Mouse (Mus musculus) E14TG2a.4 (cell line): Measurements from ENCODE around the gene Tmem245.
A peak's percentile ranks its signal among the peaks of the same experiment; 100 is the strongest.

Experiments used
- H3K27me3 ChIP-seq: 2 replicates; pipeline ENCODE4 v1.6.1; 2014; ENCODE audit warnings: low read length, control low read depth; ENCODE audit not compliant: insufficient read depth
- H3K36me3 ChIP-seq: 2 replicates; pipeline ENCODE4 v1.6.1; 2014; ENCODE audit warnings: low read length, control low read depth; ENCODE audit not compliant: insufficient read depth
- H3K4me1 ChIP-seq: replicated peaks from 2 replicates; pipeline ENCODE4 v1.6.1; 2014; ENCODE audit warnings: low read depth, low read length, control low read depth
- H3K4me3 ChIP-seq: replicated peaks from 2 replicates; pipeline ENCODE4 v1.5.1; 2014; ENCODE audit warnings: mild to moderate bottlenecking, low read length
- H3K9me3 ChIP-seq: 2 replicates; pipeline ENCODE4 v1.6.1; 2014; ENCODE audit warnings: low read length, control low read depth
- CTCF ChIP-seq: conservative IDR thresholded peaks from 2 replicates; pipeline ENCODE4 v1.5.1; 2014; ENCODE audit warnings: low read length
- NANOG ChIP-seq: IDR thresholded peaks from 2 replicates; pipeline ENCODE4 v1.6.1; 2014; ENCODE audit warnings: borderline replicate concordance, low read length, mixed read lengths
- POU5F1 ChIP-seq: IDR thresholded peaks from 2 replicates; pipeline ENCODE4 v1.6.1; 2014; ENCODE audit warnings: low read length, borderline replicate concordance

Gene Tmem245

DNA sequence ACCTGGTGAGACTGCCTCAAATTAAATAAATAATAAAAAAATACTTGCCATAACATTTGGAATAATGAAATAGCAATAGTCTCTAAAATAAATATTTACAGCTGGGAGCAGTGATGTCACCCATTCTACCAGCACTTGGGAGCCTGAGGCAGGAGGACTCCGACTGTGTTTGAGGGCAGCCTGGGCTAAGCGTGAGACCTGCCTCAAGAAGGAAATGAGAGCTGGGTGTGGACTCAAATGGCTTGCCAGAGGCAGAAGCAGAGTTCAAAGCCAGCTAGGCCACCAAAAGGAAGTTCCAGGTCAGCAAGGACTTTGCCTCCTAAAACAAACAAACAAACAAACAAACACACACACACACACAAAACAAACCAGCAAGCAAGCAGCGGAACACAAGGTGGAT, 99.8 kb downstream of the Tmem245 start:
- Histone ChIP-seq H3K27me3 (no peaks in the 10 kb centered on the region), H3K9me3 (no peaks in the 10 kb centered on the region), H3K4me1 (peaks cover 73% of the 10 kb centered on the region), H3K4me3 (no peak overlapping the region), H3K36me3 (peaks cover 25% of the 10 kb centered on the region)
- TF ChIP-seq CTCF (no peak), NANOG (no peak), POU5F1 (no peak)

DNA sequence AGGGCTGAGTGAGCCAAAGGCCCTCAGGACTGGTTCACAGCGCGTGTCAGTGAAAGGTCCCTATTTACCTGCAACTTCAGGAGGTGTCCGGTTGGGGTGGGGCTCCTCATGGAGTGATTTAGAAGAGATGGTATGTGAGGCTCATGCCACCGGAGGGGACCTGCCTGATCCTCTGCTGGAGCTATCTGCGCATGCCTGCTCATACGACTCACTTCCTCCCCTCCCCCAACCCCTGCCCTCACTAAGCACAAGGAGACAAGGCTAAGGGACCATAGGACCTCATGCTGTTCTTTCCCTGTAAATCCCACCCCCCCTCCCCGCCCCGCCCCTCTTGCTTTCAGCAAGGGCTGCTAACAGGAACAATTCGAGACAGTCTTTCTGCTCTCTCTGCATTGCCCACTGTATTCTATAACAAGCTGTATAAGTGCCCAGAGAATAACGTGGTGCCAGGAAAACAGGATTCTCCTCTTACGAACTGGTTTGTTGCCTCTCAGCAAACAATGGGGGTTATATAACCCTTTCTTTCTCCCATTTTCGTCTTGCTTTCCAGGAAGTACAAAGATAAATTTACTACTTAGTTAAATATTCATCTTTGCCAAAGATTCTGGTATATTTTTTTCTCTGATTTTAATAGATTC, 101.2 kb downstream of the Tmem245 start:
- no peaks in the 10 kb centered on the region for H3K9me3 ChIP-seq
- H3K27me3 ChIP-seq = no peaks in the 10 kb centered on the region
- peaks cover 66% of the 10 kb centered on the region for H3K4me1 ChIP-seq
- TF ChIP-seq CTCF = no peak
- no peak for TF ChIP-seq POU5F1
- no peak for TF ChIP-seq NANOG
- H3K36me3 ChIP-seq = peaks cover 39% of the 10 kb centered on the region
- H3K4me3 ChIP-seq = peak overlapping the region; percentile 82

DNA sequence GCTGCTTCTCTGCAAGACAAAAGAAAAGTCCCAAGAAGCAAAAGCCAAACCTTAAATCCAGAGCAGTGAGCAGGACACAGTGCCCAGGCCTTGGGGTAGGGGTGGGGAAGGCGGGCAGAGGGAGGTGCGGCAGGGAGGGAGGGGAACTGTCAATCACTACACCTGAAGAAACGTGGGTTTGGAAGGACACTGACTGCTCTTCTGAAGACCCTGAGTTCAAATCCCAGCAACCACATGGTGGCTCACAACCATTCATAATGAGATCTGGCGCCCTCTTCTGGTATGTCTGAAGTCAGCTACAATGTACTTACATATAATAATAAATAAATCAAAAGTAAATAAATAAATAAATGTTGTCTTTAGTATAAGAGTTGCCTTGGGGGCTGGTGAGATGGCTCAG, 102.3 kb downstream of the Tmem245 start:
- Histone ChIP-seq H3K4me1 (peaks cover 57% of the 10 kb centered on the region), H3K9me3 (no peaks in the 10 kb centered on the region), H3K27me3 (no peaks in the 10 kb centered on the region), H3K4me3 (peak overlapping the region; percentile 82), H3K36me3 (peaks cover 50% of the 10 kb centered on the region)
- no peak for TF ChIP-seq NANOG
- 0 out of 2 replicates have a peak, but pooled peaks have one; percentile 21 for TF ChIP-seq CTCF

DNA sequence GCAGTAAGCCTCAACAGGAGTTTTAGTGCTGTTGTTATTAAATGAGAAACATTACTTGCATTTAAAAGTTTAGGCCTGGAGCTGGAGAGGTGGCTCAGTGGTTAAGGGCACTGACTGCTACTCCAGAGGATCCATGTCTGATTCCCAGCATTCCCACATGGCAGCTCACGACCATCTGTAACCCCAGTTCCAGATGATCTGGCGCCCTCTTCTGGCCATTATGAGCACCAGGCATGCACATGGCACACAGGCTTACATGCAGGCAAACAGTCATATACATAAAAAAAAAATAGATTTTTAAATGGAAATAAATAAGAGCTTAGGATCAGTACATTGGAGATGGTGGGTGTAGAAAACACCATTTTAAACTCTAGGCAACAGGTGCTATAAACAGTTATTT, 103.3 kb downstream of the Tmem245 start:
- TF ChIP-seq NANOG (no peak), CTCF (peak; percentile 69)
- Histone ChIP-seq H3K4me1 (peaks cover 49% of the 10 kb centered on the region), H3K4me3 (peak overlapping the region; percentile 82; the same call in 1 of the 2 replicates), H3K9me3 (no peaks in the 10 kb centered on the region), H3K27me3 (no peaks in the 10 kb centered on the region), H3K36me3 (peaks cover 57% of the 10 kb centered on the region)

DNA sequence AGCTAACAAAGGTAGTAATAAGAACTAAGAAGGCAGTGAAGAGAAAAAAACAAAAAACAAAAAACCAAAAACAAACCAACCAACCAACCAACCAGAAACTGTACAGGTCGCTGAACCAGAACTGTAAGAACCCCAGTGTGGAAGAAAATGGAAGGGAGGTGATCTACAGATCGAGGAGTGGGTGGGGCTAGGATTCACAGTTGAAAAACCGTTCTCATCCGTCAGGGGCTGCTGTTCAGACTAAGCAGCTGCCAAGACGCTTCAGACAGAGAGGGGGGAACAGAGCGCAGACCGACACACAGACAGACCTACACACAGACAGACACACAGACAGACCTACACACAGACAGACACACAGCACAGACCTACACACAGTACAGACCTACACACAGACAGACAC, 104.7 kb downstream of the Tmem245 start:
- peaks cover 72% of the 10 kb centered on the region for H3K36me3 ChIP-seq
- H3K9me3 ChIP-seq = no peaks in the 10 kb centered on the region
- TF ChIP-seq NANOG (no peak), CTCF (no peak), POU5F1 (no peak)
- H3K27me3 ChIP-seq = no peaks in the 10 kb centered on the region
- H3K4me3 ChIP-seq = no peak overlapping the region
- peaks cover 38% of the 10 kb centered on the region for H3K4me1 ChIP-seq

DNA sequence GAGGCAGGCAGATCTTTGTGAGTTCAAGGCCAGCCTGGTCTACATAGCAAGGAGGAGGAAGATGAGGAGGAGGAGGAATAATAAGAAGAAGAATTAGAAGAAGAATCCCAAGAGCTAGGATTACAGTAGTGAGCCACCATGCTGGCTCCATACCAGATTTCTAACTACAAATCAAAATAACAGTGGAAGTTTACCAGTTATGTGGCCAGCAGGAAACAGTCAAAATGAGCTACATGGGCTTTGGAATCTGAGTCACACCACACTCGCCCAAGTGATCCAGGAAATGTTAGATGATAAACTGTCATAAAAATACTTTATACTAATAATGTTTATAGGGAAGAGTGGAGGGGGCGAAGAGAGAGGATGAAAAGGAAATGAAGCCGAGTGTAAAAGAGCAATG, 106.9 kb downstream of the Tmem245 start:
- Histone ChIP-seq H3K4me1 (peaks cover 24% of the 10 kb centered on the region), H3K9me3 (no peaks in the 10 kb centered on the region), H3K4me3 (no peak overlapping the region), H3K36me3 (peaks cover 94% of the 10 kb centered on the region), H3K27me3 (no peaks in the 10 kb centered on the region)
- TF ChIP-seq CTCF = no peak
- TF ChIP-seq POU5F1 = no peak
- no peak for TF ChIP-seq NANOG

DNA sequence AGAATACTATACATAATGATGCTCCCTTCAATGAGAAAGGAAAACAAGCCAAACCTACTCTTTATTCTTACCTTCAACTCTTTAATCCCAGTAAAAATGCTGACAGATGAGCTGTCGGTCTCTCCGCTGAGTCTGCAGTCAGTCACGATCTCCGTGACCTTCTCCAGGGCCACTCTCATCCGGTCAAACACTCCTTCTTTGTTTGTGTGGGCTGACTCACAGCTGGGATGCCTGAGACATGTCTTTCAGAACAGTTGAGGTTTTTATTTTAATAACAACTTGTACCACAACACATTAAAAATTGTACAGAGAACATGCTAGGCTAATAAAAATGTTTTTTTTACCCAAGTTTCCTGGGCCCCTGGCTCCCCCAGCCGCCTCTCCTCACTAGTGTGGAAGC, 109.6 kb downstream of the Tmem245 start:
- H3K4me1 ChIP-seq = peaks cover 9% of the 10 kb centered on the region
- no peaks in the 10 kb centered on the region for H3K27me3 ChIP-seq
- H3K4me3 ChIP-seq = no peak overlapping the region
- peaks cover 97% of the 10 kb centered on the region for H3K36me3 ChIP-seq
- H3K9me3 ChIP-seq = no peaks in the 10 kb centered on the region
- TF ChIP-seq POU5F1 (no peak), CTCF (no peak), NANOG (no peak)

DNA sequence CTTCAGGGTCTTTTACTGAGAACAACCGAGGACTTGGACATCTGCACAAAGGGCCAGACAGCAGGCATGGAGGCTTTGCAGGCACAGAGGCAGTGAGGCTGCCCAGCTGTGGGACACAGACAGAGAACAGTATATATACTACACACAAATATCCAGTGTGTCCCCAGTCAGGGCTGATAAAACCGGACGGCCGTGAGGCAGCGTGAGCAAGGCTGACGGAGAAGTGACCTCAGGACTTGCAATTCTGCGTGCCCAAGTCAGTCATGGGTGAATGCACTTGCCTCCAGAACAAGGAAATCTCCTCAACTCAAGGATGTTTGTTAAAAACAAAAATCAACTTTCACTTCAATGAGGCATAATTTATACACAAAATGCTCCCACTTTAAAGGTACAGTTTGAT, 115.2 kb downstream of the Tmem245 start:
- H3K4me1 ChIP-seq = no peaks in the 10 kb centered on the region
- H3K36me3 ChIP-seq = peaks cover 94% of the 10 kb centered on the region
- TF ChIP-seq CTCF (no peak), NANOG (no peak), POU5F1 (no peak)
- no peaks in the 10 kb centered on the region for H3K27me3 ChIP-seq
- no peak overlapping the region for H3K4me3 ChIP-seq
- H3K9me3 ChIP-seq = no peaks in the 10 kb centered on the region

DNA sequence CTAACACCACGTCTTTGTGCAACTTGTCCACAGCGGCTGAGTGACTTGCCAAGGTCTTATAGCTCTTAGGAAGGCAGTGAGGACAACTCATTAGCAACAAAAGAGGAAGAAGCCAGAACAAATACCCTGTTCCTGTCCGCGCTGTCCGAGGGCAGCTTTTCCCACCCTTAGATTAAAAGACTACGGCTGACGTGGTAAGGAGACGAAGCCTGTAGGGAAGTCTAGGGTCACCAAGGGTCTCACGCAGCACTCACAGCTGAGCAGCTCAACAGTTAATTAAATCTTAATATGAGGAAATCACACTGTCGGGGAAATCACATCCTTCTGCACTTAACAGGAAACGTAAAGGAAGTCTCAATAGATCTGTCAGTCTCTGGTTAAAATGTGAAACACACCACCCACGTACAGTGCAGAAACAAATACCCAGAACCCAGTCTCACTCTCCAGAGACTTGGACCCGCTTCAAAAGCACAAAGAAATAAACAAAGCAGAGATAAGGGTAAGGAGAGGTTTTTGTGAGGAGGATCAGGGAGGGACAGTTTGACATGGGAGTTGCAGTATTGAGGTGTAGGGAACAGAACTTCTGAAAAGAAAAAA, 116.1 kb downstream of the Tmem245 start:
- Histone ChIP-seq H3K36me3 (peaks cover 94% of the 10 kb centered on the region), H3K4me1 (no peaks in the 10 kb centered on the region), H3K27me3 (no peaks in the 10 kb centered on the region), H3K4me3 (no peak overlapping the region), H3K9me3 (no peaks in the 10 kb centered on the region)
- TF ChIP-seq CTCF (no peak), POU5F1 (no peak), NANOG (no peak)
